Mouse (Mus musculus) liver, adult 10 weeks (tissue): ENCODE measurements around the gene Galr2. TPM values are rescaled to one million over a fixed set of nuclear protein-coding genes. Genes with fewer than 3 reads are reported as not detected.

Source experiments
- polyA plus RNA-seq: library from polyadenylated mRNA; stranded (reverse); fragments of 350-450 nt; fragmentation: Illumina TruSeq; extraction: RNeasy Lipid Tissue Mini Kit (QIAGEN cat#74804); gene quantifications from one replicate; pipeline ENCODE4 v1.2.3, GENCODE M21; 2014; ENCODE audit warnings: low read depth, low replicate concordance

Gene Galr2
- not detected for polyA plus RNA-seq

DNA sequence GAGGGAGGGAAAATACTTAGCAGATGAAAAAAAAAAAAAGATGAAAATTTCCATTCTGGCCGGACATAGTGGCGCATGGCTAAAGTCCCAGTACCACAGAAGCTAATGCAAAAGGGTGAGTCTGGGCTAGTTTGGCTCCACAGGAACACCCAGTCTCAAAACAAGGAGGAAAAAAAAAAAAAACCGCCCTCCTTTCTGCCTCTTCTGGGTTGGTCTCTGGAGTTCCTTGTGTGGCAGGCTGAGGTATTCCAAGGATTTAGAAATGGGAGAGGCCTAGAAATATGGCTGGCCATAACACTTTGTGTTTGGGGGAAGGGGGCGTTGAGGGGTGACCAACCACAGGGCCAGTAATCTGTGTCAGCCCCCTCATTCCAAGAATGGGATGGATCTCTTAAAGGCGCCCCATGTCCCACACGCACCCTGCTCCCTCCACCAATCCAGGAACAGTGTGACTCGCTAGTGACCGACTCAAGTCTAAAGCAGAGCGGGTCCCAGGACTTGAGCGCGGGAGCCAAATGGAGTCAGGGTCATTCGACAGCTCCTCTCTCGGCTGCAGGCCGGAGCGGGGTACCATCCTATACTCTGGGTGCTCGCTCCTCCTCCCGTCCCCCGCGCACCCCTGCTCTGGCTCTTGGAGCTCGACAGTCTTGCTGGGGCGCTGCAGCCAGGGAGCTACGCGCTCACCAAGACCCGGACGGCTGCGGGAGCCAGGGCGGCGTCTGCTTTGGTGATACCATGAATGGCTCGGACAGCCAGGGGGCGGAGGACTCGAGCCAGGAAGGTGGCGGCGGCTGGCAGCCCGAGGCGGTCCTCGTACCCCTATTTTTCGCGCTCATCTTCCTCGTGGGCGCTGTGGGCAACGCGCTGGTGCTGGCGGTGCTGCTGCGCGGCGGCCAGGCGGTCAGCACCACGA, at the start of gene Galr2:
Gene Galr2 (plus strand): TSS at position 189 of the 913 bp plus-strand sequence.

DNA sequence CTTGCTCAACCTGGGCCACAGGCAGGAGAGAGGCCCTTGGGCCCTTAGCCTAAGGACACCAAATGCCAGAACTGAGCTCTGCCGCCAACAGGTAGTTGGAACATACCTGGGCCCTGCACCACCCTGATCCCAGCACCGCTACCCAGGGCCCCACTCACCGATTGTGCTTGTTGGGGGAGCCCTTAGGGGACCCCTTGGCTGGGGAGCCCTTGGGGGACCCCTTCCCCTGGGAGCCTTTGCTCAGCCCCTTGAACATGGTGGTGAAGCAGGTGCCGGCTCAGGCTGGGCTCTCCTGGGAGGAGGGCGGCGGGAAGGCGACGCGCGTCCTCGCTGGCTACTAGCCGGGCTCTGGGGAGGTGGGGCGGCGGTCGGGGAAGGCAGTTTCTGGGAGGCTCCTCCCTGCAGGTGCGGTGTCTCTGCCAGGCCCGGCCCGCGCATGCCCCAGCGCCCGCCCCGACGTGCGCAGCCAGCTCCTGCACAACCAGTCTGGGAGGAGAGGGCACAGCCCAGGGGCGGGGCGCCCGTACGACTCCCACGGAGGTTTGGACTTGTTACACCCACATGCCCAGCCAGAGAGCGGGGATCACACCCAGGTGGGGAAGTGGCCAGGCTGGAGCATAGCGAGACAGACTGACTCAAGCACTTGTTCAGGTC, 42.9 kb upstream of the Galr2 start, which contains the start of gene Evpl:
Gene Evpl (minus strand): TSS at position 336 of the 654 bp plus-strand sequence.

DNA sequence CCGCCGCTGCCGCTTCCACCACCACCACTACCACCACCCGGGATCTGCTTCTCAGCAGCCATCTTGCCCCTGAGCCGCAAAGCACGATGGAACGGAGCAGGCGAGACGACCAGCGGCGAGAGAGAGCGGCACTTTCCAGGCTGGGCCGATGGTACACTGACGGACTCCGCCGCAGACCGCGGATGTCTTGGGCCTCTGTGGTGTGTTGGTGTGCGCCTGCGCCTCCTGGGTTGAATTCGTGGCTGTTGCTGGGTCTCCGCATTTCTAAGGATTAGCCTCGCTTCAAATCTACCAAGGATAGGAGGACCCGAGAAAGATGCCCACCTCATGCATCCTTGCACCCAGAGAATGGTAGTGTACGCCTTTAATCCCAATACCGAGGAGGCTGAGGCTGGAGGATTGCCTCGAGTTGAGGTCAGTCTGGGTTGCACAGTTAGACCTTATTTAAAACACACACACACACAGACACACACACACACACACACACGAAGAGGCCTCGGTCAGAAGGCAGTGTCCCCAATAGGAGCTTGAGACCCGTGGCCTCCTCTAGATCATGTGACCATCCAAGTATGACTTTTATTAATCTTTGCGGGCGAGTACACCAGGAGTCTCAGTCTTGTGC, 6.6 kb upstream of the Galr2 start, which contains the start of gene Srp68:
Gene Srp68 (minus strand): TSS at position 173 of the 622 bp plus-strand sequence.

GRCm38 (mm10) chr11:116307019-116307725, 26.4 kb downstream of the Galr2 start, which contains the start of gene Exoc7:
Gene Exoc7, minus strand, starts transcription at chr11:116307233.

Other genes with a start within 250 kb of the Galr2 start
- not detected for gene Unc13d, start 203.0 kb upstream of the Galr2 start, polyA plus RNA-seq
- 15.7 TPM for gene Wbp2, start 193.9 kb upstream of the Galr2 start, polyA plus RNA-seq
- gene Trim47, start 153.7 kb upstream of the Galr2 start, polyA plus RNA-seq, result 0.34 TPM
- 4.6 TPM for gene Trim65, start 149.8 kb upstream of the Galr2 start, polyA plus RNA-seq
- 3.9 TPM for gene Mrpl38, start 142.1 kb upstream of the Galr2 start, polyA plus RNA-seq
- gene Fbf1, start 112.8 kb upstream of the Galr2 start, polyA plus RNA-seq, result 2.4 TPM
- not detected for gene Ten1, start 82.1 kb upstream of the Galr2 start, polyA plus RNA-seq
- 957 TPM for gene Acox1, start 81.9 kb upstream of the Galr2 start, polyA plus RNA-seq
- gene Evpl, start 42.9 kb upstream of the Galr2 start, polyA plus RNA-seq, result not detected
- gene Srp68, start 6.7 kb upstream of the Galr2 start, polyA plus RNA-seq, result 7.2 TPM
- 7.5 TPM for gene Exoc7, start 26.3 kb downstream of the Galr2 start, polyA plus RNA-seq
- not detected for gene Foxj1, start 54.5 kb downstream of the Galr2 start, polyA plus RNA-seq
- 0.13 TPM for gene Rnf157, start 132.1 kb downstream of the Galr2 start, polyA plus RNA-seq
- gene Ubald2, start 153.2 kb downstream of the Galr2 start, polyA plus RNA-seq, result 4.4 TPM
- gene Qrich2, start 185.3 kb downstream of the Galr2 start, polyA plus RNA-seq, result not detected
- 28.4 TPM for gene Prpsap1, start 213.3 kb downstream of the Galr2 start, polyA plus RNA-seq
- gene Sphk1, start 250.0 kb downstream of the Galr2 start, polyA plus RNA-seq, result not detected